Mouse (Mus musculus): ENCODE measurements around the gene Bcl11a.
"Not testable (repeated sequence)": the region's sequence is repeated elsewhere in the genome, so short reads cannot be mapped to it uniquely, and the experiment has no call there.

The Bcl11a gene

GRCm38 (mm10) chr11:24099215-24099614 lies 21.4 kb downstream of the Bcl11a start:
- in situ Hi-C loops (cut with MboI, MseI): no loop called here

- in situ Hi-C loops (cut with MboI, MseI): loop anchor here in 1 of 2 experiments (10.0 kb wide), 1 partner anchor 1735 kb away; no protein-coding TSS in a partner anchor
Observed at GRCm38 (mm10) chr11:24099886-24100293, 22.0 kb downstream of the Bcl11a start.

DNA sequence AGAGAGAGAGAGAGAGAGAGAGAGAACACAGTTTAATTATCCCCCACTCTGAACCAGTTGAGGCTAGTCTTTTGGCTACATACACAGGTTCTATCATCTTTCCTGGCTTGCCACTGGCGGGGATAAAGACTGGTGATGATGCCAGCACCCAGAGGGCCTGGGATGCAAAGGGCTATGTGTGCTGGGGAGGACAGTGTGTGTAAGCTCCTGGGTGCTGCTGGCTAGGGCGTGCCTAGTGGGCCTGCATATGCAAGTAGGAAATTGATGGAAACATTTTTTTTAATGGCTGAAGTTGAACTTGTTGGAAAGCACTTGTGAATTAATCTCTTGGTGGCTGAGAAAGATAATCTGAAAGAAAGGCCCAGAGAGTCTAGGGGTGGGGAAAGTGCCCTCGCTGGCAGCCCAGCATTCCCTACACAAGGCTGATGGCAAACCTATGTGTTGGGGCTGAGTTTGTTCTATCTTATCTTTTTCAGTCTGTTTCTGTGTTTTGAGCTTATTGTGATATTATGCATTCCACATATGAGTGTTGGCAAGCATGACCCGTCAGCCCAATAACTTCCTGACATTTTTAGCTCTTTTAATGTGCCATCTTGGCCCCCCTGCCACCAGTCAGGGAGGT lies 22.7 kb downstream of the Bcl11a start:
- in situ Hi-C loops (cut with MboI, MseI): loop anchor here in 1 of 2 experiments (10.0 kb wide), 1 partner anchor 1736 kb away; no protein-coding TSS in a partner anchor

- in situ Hi-C loops (cut with MboI, MseI): loop anchor here in 1 of 2 experiments (10.0 kb wide), 1 partner anchor 1737 kb away; no protein-coding TSS in a partner anchor
Observed at GRCm38 (mm10) chr11:24101625-24102024, 23.8 kb downstream of the Bcl11a start.

DNA sequence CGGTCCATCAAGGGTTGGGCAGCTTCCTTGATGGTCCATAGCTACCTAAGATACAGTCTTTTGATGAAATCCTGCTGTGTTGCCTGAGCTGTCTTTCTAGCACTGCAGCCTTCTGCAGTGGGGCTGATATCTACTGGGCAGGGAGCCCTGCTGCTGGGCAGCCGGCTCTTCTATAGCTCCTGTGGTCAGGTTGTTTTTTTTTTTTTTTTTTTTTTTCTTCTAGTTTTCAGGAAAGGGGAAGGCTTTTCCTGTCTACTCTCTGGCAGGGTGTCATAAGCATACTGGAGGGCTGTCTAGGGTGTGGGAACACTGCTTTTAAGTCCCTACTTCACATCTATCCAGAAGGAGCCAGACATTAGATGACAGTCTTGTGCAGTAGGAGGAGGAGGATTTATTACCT lies 24.5 kb downstream of the Bcl11a start:
- in situ Hi-C loops (cut with MboI, MseI): loop anchor here in 1 of 2 experiments (10.0 kb wide), 1 partner anchor 1738 kb away; no protein-coding TSS in a partner anchor

DNA sequence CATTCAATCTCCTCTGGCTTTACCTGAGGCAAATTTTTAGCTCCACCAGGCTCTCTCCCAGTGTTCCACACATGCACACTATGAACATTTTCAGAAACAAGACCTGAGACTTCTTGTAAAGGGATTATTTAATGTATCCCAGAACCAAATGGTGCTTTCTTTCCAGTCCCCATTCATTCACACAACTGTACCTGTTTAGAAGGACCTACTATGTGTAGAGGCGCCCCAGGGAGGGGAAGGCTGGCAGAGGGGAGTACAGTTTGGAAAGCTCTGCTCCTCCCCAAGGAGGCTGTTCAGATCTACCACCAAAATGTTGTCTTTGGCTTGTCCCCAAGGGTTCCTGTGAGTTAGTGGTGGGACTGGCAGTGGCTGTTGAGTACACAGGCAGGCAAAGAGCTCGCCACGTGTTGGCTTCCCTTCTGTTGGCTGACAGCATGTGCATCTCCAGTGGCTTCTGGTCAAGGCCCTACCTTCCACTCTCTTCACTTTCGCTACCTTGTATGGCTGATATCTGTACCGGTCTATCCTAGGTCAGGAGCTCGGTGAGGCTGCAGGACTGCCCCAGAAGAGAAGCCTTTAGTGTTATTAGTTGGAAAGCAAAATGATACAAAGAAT lies 25.4 kb downstream of the Bcl11a start:
- in situ Hi-C loops (cut with MboI, MseI): loop anchor here in 1 of 2 experiments (10.0 kb wide), 1 partner anchor 1738 kb away; no protein-coding TSS in a partner anchor

- in situ Hi-C loops (cut with MboI, MseI): loop anchor here in 1 of 2 experiments (10.0 kb wide), 1 partner anchor 1743 kb away; no protein-coding TSS in a partner anchor
Observed at GRCm38 (mm10) chr11:24107414-24107813, 29.6 kb downstream of the Bcl11a start.

DNA sequence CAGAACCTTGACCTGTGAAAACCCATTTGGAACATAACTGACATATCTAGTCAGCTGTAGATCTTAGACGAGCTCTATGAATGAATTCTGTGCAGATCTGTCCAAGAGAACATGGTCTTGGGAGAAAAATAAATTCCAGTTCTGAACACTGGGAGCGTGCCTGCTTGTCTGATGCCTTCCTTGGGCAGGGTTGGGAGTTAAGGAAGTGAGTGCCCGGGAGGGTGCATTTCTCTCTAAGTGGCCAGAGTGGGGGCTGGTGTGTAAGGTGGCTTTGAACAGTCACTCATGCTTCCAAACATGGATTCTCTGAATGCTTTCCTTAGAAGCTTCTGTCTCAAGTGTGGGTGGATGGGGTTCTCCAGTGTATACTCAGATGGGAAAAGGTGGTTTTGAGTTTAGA lies 31.1 kb downstream of the Bcl11a start:
- in situ Hi-C loops (cut with MboI, MseI): loop anchor here in 1 of 2 experiments (10.0 kb wide), 1 partner anchor 1744 kb away; no protein-coding TSS in a partner anchor

DNA sequence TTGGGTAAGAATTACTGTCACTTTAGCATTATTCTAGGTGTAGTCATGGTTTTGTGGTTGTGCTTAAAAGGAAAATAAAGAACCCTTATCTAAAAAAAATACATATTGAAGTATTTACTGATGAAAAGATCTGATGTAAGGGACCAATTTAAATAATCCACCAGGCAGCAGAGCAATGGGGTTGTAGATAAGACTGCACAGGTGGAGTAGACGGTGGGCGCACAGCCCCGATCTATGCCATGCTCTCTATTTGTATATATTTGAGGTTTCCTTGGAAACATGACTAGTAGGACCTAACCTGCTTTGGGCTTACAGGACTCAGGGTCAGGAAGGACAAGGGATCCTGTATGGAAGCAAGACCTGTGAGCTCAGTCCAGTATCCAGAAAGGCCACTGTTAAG lies 31.5 kb downstream of the Bcl11a start:
- in situ Hi-C loops (cut with MboI, MseI): loop anchor here in 1 of 2 experiments (10.0 kb wide), 1 partner anchor 1745 kb away; no protein-coding TSS in a partner anchor

DNA sequence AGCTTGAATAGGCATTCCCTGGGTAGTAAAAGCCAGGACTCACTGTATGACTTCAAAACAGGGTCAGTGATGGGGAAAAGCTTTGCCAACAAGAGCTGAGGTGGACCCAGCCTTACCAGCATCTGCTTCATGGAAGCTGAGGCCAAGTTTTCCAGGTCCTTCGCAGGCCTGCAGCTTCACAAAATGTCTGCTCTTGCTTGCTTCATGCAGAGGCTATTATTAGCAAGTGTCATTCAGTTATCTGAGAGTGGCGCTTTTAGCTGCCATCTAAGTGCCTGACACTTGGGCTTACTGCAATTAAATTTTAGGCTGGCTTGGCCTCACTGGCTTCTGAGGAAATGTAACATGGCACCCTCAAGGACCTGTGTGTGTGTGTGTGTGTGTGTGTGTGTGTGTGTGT lies 32.3 kb downstream of the Bcl11a start:
- in situ Hi-C loops (cut with MboI, MseI): no loop called here

GRCm38 (mm10) chr11:24111720-24112119 lies 33.9 kb downstream of the Bcl11a start:
- in situ Hi-C loops (cut with MboI, MseI): no loop called here

DNA sequence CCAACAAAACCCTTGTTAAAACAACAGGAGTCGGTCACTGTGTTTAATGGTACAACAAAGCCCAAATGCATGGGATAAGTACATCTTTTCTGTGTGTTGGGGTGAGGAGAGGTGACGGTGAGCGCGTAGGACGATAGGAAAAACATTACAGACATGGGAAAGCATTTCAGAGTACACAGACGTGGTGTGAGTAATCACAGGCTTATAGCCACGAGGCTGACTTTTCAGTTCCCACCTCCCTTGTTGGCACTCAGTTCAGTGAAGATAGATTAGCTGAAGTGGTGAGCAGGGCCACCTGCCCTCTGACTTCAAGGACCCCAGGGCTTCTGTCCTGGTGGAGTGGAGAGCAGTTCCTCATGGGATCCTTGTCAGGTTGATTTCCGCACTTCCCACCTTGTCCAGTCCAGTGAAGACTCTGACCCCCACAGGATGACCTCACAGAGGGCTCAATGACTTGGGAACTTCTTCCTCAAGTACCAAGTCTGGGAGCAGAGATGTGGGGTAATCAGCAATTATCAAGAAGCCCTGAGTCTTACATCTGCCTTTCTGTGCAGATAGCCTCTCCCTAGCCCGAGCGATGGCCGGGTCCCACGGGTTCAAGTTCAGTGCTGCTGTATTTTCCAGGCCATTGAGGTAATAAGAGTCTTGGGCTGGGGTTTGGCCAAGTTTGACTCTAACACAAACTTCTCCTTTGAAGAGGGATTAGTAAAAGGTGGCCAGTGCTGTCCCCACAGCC lies 37.3 kb downstream of the Bcl11a start:
- in situ Hi-C loops (cut with MboI, MseI): no loop called here

DNA sequence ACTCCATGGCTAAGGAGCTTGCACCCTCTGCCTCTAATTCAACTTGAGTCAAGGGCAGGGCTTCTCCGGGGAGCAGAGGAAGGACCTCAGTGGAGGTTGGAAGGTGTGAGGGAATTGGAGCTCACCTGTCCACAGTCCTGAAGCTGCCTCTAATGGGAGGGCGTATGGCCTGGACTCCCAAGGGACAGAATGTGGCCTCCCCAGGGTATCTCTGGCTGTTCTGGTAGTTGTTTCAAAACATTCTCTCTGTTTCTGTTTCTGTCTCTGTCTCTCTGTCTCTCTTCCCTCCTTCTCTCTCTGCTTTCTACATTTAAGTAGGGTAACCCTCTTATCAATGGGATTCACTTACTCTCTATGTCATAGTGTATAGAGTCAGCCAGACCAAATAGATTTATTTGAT lies 38.2 kb downstream of the Bcl11a start:
- in situ Hi-C loops (cut with MboI, MseI): no loop called here

- in situ Hi-C loops (cut with MboI, MseI): no loop called here
Observed at GRCm38 (mm10) chr11:24116582-24117318, 38.9 kb downstream of the Bcl11a start.

GRCm38 (mm10) chr11:24121136-24121535 lies 43.3 kb downstream of the Bcl11a start:
- in situ Hi-C loops (cut with MboI, MseI): no loop called here

GRCm38 (mm10) chr11:24122899-24123298 lies 45.0 kb downstream of the Bcl11a start:
- in situ Hi-C loops (cut with MboI, MseI): no loop called here

DNA sequence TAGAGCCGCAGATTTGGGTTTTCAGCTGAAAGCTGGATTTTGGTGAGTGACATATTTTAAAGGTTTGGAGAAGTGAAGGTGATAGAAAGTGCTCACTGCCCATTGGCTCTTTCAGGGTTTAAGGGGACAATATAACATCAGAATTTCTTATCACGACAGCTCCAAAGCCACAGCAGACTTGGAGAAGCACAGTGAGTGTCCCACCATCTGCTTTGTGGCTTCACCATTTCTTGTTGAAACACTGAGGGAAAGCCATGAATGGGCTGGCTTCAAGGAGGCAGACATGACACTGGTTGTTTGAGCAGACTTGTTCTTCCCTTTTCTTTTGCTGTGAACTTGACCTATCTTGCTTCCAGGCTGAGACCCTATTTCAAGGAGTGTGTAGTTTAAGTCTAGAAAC lies 46.1 kb downstream of the Bcl11a start:
- in situ Hi-C loops (cut with MboI, MseI): no loop called here

DNA sequence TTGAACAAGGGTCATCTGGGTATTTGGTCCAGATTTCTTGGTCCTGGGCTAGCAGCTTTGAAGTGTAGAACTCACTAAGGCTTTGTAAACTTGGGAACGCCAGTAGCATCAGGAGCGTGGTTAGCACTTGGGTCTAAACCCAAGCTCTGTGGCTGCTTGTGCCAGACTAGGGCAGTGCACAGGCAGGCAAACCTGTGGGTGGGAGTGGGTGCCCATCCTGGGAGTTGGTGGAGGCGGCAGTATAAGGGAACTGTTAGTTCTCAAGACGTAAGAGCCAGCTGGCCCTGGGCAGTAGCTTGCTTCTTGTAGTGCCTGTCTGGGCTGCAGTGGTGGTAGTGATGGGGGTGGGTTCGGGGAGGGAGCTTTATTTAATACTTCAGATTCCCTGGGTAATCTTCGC lies 47.2 kb downstream of the Bcl11a start:
- in situ Hi-C loops (cut with MboI, MseI): no loop called here

- in situ Hi-C loops (cut with MboI, MseI): no loop called here
Observed at GRCm38 (mm10) chr11:24128001-24128400, 50.1 kb downstream of the Bcl11a start.

DNA sequence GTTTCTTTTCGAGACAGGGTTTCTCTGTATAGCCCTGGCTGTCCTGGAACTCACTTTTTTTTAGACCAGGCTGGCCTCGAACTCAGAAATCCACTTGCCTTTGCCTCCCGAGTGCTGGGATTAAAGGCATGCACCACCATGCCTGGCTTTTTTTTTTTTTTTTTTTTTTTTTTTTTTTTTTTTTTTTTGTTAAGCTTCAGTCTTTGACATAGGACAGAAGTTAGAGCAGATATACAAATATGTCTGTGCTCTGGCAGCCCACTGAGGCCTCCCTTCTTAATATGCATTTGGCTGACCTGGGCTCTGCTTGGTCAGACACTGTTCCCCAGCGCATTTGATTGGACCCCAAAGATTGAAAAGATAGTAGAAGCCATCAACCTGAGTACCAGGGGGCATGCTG lies 51.0 kb downstream of the Bcl11a start:
- in situ Hi-C loops (cut with MboI, MseI): not testable (repeated sequence)

Measured in T-helper 17 cell (primary cell).